Mouse (Mus musculus) stomach, embryonic 16.5 days (tissue): ENCODE data around the gene Spdya. TPM values are rescaled to one million over a fixed set of nuclear protein-coding genes. Genes with fewer than 3 reads are reported as not detected.

Source experiments
- ATAC-seq: fragments of 200-750 bp; cut with Nextera tagmentation; 2 replicates; pipeline ENCODE4 v1.8.0; 2017; ENCODE audit warnings: moderate number of reproducible peaks, moderate TSS enrichment; ENCODE audit not compliant: insufficient read depth, low FRiP score
- H3K27ac ChIP-seq: fragments of 300-500 bp; sonication (generic); 2 replicates; pipeline ENCODE4 v1.5.1; 2014; ENCODE audit warnings: low read length
- H3K27me3 ChIP-seq: fragments of 300-500 bp; sonication (generic); 2 replicates; pipeline ENCODE4 v1.6.1; 2014; ENCODE audit warnings: low read length, control low read depth, mixed read lengths; ENCODE audit not compliant: control insufficient read depth, insufficient read depth
- H3K36me3 ChIP-seq: fragments of 300-500 bp; sonication (generic); 2 replicates; pipeline ENCODE4 v1.6.1; 2014; ENCODE audit warnings: low read length; ENCODE audit not compliant: control insufficient read depth, insufficient read depth
- H3K4me1 ChIP-seq: fragments of 300-500 bp; sonication (generic); 2 replicates; pipeline ENCODE4 v1.6.1; 2014; ENCODE audit warnings: low read length, control low read depth, mixed read lengths; ENCODE audit not compliant: control insufficient read depth, insufficient read depth
- H3K4me2 ChIP-seq: fragments of 300-500 bp; sonication (generic); 2 replicates; pipeline ENCODE4 v1.6.1; 2014; ENCODE audit warnings: low read depth, low read length, mixed read lengths
- H3K4me3 ChIP-seq: fragments of 300-500 bp; sonication (generic); replicated peaks from 2 replicates; pipeline ENCODE4 v1.5.1; 2014; ENCODE audit warnings: mild to moderate bottlenecking, low read length
- H3K9ac ChIP-seq: fragments of 300-500 bp; sonication (generic); 2 replicates; pipeline ENCODE4 v1.6.1; 2014; ENCODE audit warnings: low read length
- H3K9me3 ChIP-seq: fragments of 300-500 bp; sonication (generic); replicated peaks from 2 replicates; pipeline ENCODE4 v1.6.1; 2016; ENCODE audit warnings: low read length, control low read depth; ENCODE audit not compliant: control insufficient read depth
- WGBS: fragments of 180-500 bp; shearing (Covaris S2); extraction: QIAGEN DNeasy Blood & Tissue Kit; methylation state at CpG from one replicate; pipeline ENCODE4 v1.1.7; 2014; 5-methylcytosine and 5-hydroxymethylcytosine counted together
- polyA plus RNA-seq: library from polyadenylated mRNA; unstranded; fragments of >200 nt; fragmentation: Nextera tagmentation; extraction: Ambion mirVana; gene quantifications from 2 replicates; pipeline ENCODE4 v1.2.1, GENCODE M21; 2015

The Spdya gene
- polyA plus RNA-seq, 1 experiment from 2014 or later = 0.54 TPM

DNA sequence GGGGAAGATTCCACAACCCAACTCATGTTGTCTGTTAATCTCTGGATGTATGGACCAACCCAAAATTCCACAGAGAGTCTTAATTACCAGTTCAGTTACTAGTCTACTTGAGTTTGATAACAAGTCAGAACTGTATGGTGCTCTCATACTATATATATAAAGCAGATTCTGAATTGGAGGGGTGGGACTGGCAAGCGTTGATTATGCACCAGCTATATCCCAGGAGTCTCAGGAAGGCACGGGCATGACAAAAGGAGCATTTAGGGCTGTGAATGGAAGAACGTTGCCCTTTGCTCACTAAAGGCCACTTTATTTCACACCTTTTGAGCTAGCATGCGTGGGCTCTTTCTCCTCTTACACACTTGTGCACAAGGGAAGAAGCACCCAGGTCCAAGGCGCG is 511 bp upstream of the Spdya start:
- whole genome bisulfite sequencing = 8% methylated on average over 6 of the region's 6 CpGs
- H3K9ac ChIP-seq = peak overlapping the region; percentile 83; the same call in 1 of the 2 replicates
- 0 out of 2 replicates have a peak, but pooled peaks cover 6% of the 10 kb centered on the region for H3K4me1 ChIP-seq
- no peaks in the 10 kb centered on the region for H3K36me3 ChIP-seq
- peaks cover 12% of the 10 kb centered on the region; the same call in 1 of the 2 replicates for H3K27me3 ChIP-seq
- no peaks in the 10 kb centered on the region for H3K9me3 ChIP-seq
- no peak for ATAC-seq
- H3K27ac ChIP-seq = no peak overlapping the region
- H3K4me2 ChIP-seq = peak overlapping the region; percentile 99
- peak overlapping the region; percentile 76 for H3K4me3 ChIP-seq

- no peaks in the 10 kb centered on the region for H3K9me3 ChIP-seq
- H3K4me1 ChIP-seq = 0 out of 2 replicates have a peak, but pooled peaks cover 6% of the 10 kb centered on the region
- no peak overlapping the region for H3K9ac ChIP-seq
- WGBS = 11% methylated on average over 11 of the region's 11 CpGs
- peak overlapping the region; percentile 76; the same call in 1 of the 2 replicates for H3K4me3 ChIP-seq
- H3K4me2 ChIP-seq = peak overlapping the region; percentile 99; the same call in 1 of the 2 replicates
- no peaks in the 10 kb centered on the region for H3K36me3 ChIP-seq
- ATAC-seq = no peak
- H3K27ac ChIP-seq = no peak overlapping the region
- H3K27me3 ChIP-seq = peaks cover 12% of the 10 kb centered on the region; the same call in 1 of the 2 replicates
Observed at GRCm38 (mm10) chr17:71552901-71553300, 1.0 kb downstream of the Spdya start.

- ATAC-seq = no peak
- no peaks in the 10 kb centered on the region for H3K27me3 ChIP-seq
- no peak overlapping the region for H3K27ac ChIP-seq
- H3K4me1 ChIP-seq = no peaks in the 10 kb centered on the region
- no peak overlapping the region for H3K9ac ChIP-seq
- no peak overlapping the region for H3K4me3 ChIP-seq
- H3K4me2 ChIP-seq = no peak overlapping the region
- no peaks in the 10 kb centered on the region for H3K9me3 ChIP-seq
- H3K36me3 ChIP-seq = no peaks in the 10 kb centered on the region
Observed at GRCm38 (mm10) chr17:71561631-71562030, 9.8 kb downstream of the Spdya start.

- WGBS = 100% methylated on average over 1 of the region's 1 CpGs
- Histone ChIP-seq H3K4me3 (no peak overlapping the region), H3K36me3 (no peaks in the 10 kb centered on the region), H3K4me1 (no peaks in the 10 kb centered on the region), H3K9me3 (no peaks in the 10 kb centered on the region), H3K9ac (no peak overlapping the region), H3K27me3 (no peaks in the 10 kb centered on the region), H3K4me2 (no peak overlapping the region), H3K27ac (no peak overlapping the region)
- ATAC-seq = no peak
Observed at GRCm38 (mm10) chr17:71579176-71579705, 27.4 kb downstream of the Spdya start.

DNA sequence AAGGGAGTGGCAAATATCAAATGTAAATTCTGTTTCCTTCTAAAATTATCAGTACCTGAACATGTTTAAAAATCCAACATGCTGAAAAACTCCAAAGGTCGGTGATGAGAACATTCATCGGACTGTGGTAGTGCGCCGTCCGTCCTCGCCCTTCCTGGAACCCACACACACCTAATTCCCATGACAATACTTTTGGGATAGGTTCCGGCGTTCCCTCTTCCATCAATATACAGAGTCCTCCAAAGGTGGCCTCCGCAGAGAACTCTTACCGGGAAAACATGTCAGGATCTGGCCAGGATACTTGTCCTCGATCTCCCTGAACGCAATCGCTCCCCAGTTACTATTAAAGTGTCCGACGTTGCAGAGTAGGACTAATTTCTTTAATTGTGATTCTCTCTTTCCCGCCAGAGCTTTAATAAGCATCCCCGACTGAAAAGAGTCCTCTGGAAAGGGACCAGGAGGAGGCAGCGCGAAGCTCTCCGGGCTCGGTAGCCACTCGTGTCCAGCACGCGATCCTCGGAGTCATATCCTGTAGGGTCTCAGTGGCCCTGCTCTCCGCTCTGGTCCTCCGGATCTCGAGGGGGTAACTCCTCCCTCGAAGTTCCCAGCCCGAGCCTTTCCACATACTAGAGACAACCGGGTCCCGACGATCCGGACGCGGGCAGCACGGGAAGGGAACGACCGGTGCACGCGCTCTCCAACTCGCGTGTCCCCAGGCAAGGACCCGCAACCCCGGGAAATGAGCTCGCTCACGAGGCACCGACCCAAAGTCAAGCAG is 46.2 kb downstream of the Spdya start:
- Histone ChIP-seq H3K9ac (peak overlapping the region; percentile 84), H3K4me2 (peak overlapping the region; percentile 84), H3K4me1 (peaks cover 4% of the 10 kb centered on the region; the same call in 1 of the 2 replicates), H3K36me3 (no peaks in the 10 kb centered on the region), H3K27me3 (no peaks in the 10 kb centered on the region), H3K4me3 (peak overlapping the region; percentile 79), H3K9me3 (no peaks in the 10 kb centered on the region), H3K27ac (peak overlapping the region; percentile 78)
- WGBS = under 1% methylated on average over 48 of the region's 48 CpGs
- peak; percentile 57 for ATAC-seq

- Histone ChIP-seq H3K4me3 (peak overlapping the region; percentile 79), H3K27ac (peak overlapping the region; percentile 78), H3K4me1 (peaks cover 4% of the 10 kb centered on the region; the same call in 1 of the 2 replicates), H3K9ac (peak overlapping the region; percentile 84), H3K9me3 (no peaks in the 10 kb centered on the region), H3K4me2 (peak overlapping the region; percentile 84), H3K36me3 (no peaks in the 10 kb centered on the region), H3K27me3 (no peaks in the 10 kb centered on the region)
- 5% methylated on average over 42 of the region's 42 CpGs for WGBS
- peak; percentile 98 for ATAC-seq
Observed at GRCm38 (mm10) chr17:71598659-71599554, 47.0 kb downstream of the Spdya start.

DNA sequence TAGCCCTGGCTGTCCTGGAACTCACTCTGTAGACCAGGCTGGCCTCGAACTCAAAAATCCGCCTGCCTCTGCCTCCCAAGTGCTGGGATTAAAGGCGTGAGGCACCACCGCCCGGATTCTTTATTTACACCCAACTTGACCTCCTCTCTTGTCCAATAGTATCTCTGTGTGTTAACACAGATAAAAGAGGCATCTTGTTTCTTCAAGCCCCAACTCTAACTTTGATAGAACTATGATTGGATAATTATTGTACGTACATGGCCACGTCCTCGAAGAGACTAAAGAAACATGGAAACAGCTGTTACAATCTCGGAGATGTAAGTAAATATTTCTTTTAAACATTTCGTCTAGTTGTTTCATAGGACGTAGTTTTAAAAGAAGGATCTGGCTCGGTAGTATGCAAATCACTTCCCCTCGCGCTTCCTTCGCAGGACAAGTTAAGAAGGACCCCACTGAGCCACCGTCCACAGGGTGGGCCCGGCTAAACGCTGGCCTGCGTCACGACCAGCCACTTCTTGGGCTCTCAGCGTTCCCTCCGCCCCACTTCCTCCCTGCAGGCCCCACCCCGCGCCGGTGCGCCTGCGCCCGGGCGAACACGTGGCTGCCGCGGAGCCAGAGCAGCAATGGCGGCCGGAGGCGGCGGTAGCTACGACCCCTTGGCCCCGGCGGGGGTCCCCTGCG is 63.9 kb downstream of the Spdya start, which contains the start of gene Wdr43:
Gene Wdr43 (plus strand): TSS at position 258 of the 681 bp plus-strand sequence.
- peak within 1 kb of the TSS; percentile 77 for H3K4me2 ChIP-seq
- H3K9ac ChIP-seq = peak within 1 kb of the TSS; percentile 97
- ATAC-seq = peak; percentile 100
- 3% methylated on average over 40 of the region's 40 CpGs for WGBS
- peak within 1 kb of the TSS; percentile 98 for H3K4me3 ChIP-seq
- peaks cover 17% of the 10 kb centered on the region for H3K4me1 ChIP-seq
- H3K9me3 ChIP-seq = no peaks in the 10 kb centered on the region
- peak within 1 kb of the TSS; percentile 69 for H3K27ac ChIP-seq
- no peaks in the 10 kb centered on the region for H3K27me3 ChIP-seq
- H3K36me3 ChIP-seq = 0 out of 2 replicates have a peak, but pooled peaks cover 3% of the 10 kb centered on the region

DNA sequence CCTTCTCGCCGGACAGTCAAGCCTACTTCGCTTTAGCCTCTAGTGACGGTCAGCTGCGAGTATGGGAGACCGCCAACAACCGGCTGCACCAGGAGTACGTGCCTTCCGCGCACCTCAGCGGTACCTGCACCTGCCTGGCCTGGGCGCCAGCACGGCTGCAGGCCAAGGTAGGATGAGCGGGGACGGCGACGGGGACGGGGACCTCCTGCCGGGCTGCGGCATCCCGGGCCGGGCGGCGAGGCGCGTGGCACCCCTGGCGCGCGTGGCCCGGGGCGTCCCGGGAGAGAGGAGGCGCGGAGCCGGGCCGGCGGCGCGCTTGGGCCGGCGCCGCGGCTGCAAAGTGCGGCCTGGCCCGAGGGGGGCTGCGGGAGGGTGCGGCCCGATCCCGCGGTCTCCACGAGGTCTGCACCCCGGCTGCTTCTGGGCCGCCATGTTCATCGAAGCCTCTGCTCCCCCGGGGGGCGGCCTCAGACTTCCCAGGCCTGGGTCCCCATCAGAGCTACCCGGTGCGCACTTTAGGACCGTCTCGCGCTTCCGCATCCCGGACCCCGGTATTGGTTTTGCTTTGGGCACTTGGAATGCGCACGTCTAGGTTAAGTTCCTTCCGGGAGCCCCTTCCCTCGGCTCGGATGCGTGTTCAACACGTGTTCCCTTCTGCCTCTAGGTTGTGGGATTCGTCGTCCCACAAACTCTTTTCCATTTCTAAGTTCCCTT is 64.6 kb downstream of the Spdya start:
- H3K27ac ChIP-seq = peak overlapping the region; percentile 69
- H3K36me3 ChIP-seq = 0 out of 2 replicates have a peak, but pooled peaks cover 3% of the 10 kb centered on the region
- under 1% methylated on average over 70 of the region's 73 CpGs for WGBS
- peak; percentile 55 for ATAC-seq
- H3K27me3 ChIP-seq = no peaks in the 10 kb centered on the region
- H3K4me2 ChIP-seq = peak overlapping the region; percentile 77
- H3K4me3 ChIP-seq = peak overlapping the region; percentile 98
- H3K4me1 ChIP-seq = peaks cover 17% of the 10 kb centered on the region
- H3K9me3 ChIP-seq = no peaks in the 10 kb centered on the region
- peak overlapping the region; percentile 97 for H3K9ac ChIP-seq
